Mouse (Mus musculus) adipocyte (in vitro differentiated cells): ENCODE results near the gene Map3k14.
"Not testable (repeated sequence)": the region's sequence is repeated elsewhere in the genome, so short reads cannot be mapped to it uniquely, and the experiment has no call there.

Experiments
- DNase-seq: peaks from one replicate; pipeline ENCODE4 v3.0.0-alpha.2; 2016; ENCODE audit warnings: low spot score

The Map3k14 gene

DNA sequence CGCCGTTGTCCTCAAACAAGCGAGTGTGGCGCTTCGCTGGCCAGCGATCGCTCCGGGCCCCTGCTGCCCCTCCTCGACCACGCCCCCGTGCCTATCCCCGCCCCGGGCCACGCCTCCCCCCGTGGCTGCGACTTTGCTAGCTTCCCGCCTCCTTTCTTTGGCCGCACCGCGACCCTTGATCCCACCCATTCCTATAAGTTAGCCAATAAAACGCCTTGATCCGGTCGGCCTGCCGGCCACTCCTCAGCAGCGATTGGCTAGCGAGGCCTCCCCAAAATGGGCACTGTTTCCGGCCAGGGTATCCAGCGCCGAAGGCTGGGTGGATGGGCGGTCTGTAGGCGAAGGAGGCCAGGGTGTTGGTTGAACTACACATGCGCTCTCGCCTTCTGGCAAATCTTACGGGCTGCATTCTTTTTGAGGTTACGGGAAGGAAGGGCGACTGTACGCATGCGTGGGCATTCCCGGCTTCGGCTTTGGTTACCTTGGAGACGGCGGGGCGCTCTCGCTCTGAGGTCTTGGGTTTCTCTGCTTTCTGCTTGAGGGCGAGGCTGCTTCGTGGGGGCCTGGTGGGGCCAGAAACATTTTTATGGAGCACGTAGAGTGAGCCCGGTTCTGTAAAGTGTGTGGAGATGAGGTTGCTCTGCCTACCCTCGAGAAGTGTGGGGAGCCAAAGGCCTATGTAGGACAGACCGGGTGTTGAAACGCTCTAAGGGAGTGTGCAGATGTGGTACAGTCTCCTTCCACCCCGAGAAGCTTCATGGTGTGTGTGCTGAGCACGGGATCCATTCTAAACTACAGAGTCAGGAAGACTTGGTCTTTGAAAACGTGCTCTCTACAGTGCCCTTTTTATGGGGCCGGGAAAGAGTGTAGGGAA is at the start of gene Map3k14:
Gene Map3k14, minus strand, starts transcription at position 127 of the 874 bp plus-strand sequence.
- peak; percentile 100 for DNase-seq

DNA sequence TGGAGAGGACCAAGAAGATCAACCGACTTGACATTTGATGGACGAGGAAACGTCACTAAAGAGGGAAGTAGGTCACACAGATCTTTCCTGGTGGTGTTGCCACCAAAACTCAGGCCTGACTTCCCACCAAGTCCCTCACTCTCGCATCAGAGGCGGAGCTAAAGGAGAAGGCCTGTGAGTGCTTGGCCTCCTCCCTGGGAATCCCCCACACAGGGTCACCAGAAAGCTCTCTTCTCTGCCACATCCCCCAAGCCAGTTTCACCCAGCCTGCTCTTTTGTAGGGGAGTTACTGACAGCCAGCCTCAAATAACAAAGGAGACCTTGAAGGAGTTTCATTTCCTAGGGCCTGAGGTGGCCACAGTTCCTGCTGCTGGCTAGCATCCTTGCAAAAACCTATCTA is 48.1 kb upstream of the Map3k14 start:
- DNase-seq, result no peak

DNA sequence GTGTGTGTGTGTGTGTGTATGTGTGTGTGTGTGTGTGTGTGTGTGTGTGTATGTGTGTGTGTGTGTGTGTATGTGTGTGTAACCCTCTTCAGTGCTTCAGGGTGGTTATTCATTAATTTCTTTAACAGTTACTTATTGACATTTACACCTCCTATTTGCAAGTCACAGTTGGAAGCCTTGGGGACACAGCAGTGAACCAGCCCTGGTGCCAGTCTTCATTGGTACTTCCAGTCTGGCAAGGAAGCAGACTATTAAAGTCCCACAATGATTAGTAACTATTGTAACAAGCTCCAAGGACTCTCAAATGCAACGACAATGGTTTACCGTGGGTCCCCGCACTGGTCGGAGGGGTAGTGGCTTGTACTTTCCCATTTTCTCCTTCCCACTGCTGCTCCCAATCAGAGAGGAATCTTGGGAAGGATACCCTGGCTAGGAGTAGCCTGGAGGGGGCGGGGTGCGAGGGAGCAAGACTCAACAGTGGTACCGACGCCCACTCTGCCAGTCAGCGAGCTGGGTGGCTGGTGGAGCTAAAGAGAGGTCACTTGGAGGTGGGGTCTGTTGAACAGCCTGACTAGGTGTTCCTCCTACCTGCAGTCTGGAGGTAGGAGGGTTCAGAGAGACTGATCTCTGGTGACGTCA is 47.6 kb upstream of the Map3k14 start:
- DNase-seq, result no peak

DNA sequence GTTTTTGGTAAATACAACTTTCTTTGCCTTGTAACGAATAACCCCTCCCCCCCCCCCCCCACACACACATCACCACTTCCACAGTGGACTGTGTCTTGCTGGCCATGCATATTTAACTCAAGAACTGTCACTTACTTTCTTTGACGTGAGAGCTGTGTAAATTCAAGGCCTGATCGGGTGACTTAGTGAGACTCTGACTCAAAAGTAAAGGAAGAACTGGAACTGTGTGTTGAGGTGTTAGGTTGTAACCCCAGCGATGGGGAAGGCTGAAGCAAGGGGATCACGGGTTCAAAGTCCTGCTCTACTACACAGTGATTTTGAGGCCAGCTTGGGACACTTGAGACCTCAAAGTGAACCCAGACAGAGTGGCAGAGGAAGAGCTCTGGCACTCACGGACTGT is 46.3 kb upstream of the Map3k14 start:
- no peak for DNase-seq

DNA sequence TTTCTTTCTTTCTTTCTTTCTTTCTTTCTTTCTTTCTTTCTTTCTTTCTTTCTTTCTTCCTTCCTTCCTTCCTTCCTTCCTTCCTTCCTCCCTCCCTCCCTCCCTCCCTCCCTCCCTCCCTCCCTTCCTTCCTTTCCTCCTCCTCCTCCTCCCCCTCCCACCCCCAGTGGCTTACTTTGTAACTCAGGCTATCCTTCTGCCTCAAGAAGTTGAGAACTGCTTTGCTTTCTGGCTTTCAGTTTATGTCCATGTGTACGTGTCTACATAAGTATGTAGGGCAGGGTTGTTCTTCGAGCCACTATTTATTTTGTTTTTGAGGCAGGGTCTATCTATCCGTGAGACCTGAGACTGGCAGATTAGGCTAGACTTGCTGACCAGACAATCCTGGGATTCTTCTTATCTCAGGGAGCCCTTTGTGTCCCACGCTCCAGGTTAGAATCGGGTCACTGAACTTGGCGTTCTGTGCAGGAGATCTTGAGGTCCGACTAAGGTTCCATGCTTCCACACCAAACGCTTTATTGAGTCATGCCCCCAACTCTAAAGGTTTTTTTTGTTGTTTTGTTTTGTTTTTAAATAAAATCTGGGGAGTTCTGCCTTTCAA is 45.5 kb upstream of the Map3k14 start:
- DNase-seq, result no peak

DNA sequence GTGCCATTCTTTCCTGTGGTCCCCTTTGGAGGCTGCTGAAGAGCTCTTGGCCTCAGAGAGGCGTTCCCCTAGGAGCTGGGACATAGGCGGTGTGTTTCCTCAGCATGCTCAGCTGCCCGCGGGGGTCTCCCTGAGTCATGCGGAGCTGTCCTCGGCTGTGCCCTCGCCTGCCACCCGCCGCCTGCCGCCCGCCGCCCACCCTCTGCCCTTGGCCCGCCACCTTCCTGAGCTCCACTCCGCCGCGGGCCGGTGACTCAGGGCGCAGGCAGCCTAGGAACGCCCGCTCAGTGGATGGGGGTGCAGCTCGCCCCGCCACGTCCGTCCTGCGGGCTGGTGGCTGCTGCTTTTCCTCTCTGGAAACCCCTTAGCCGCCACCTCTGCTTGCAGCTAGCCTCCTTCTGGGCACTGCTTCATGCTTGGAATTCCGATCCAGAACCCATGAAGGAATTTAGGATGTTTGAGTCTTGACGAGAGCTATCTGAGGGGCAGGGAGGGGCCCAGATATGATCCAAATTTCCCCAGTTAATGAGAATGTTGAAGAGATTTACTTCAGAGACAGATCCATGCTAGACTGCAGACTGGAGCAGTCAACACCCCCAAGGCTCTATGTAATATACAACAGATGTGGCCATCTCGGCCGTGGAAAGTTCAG is 44.8 kb upstream of the Map3k14 start:
- DNase-seq, result no peak

DNA sequence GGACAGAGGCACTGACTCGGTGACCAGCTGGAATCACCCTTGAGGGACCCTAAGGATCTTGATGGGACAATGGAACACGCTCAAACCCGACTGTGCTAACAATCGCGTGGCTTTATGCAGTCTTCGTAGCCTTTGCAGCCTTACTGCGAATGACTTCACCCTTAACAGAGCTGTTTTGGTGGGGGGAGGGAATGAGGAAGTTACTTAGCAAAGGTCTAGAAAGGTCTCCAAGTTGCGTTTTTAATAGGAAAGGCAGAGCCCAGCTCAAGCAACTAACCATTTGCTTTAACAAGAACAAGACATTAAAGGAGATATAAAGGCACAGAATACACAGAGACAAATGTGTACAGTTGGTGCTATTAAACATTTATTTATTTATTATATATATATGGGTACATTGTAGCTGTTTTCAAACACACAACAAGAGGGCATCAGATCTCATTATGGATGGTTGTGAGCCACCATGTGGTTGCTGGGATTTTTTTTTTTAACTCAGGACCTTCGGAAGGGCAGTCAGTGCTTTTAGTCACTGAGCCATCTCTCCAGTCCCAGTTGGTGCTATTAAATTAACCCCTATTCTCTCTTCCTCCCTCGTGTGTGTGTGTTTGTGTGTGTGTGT is 42.8 kb upstream of the Map3k14 start:
- no peak for DNase-seq

DNA sequence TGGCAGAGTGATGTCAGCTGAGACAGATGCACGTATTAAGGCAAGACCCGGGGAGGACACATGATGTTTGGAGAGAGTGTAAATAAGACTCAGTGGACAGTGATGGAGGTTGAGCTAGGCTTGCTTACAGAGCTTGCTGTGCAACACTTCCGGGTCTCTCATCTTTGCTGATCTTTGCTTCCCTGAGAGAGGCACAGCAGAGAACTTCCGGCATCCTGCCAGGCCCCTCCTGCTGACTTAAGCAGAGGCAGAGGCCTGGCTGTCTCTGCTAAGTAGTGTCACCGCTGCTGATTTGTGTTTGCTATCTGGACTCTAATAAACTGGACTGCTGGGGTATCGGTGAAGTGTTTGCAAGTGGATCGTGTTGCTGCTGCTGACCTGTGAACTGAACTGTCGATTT is 40.6 kb upstream of the Map3k14 start:
- DNase-seq, result no peak

DNA sequence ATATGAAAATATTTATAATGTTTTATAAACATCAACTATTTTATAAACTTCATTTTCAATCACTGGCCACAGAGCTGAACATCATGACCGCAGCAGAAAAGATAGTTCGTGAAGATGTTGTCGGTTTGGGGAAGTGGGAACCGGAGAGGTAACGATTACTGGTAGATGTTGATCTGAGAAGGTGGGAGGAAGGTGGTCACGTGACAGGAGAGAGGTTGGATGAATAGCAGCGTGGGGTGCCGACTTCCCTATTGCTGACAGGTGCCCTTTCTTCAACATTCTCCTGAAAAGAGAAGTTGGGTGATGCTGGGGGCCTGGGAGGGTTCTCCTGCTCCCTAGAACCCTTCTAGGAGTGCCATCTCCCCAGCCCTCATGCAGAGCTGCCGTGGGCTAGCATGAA is 37.3 kb upstream of the Map3k14 start:
- DNase-seq, result no peak

DNA sequence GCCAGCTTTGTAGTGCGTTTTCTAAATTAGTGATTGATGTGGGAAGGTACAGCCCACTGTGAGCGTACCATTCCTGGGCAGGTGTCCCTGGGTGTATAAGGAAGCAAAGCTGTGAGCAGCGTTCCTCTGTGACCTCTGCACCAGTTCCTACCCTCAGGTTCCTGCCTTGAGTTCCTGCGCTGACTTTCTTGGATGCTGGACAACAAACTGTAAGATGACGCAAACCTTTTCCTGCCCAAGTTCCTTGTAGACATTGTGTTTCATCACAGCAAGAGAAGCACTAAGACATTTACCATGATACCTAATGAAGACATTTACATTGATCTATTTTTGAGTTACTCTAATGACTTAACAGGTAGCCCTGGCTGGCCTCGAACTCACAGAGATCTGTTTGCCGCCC is 27.5 kb upstream of the Map3k14 start:
- peak; percentile 32 for DNase-seq

DNA sequence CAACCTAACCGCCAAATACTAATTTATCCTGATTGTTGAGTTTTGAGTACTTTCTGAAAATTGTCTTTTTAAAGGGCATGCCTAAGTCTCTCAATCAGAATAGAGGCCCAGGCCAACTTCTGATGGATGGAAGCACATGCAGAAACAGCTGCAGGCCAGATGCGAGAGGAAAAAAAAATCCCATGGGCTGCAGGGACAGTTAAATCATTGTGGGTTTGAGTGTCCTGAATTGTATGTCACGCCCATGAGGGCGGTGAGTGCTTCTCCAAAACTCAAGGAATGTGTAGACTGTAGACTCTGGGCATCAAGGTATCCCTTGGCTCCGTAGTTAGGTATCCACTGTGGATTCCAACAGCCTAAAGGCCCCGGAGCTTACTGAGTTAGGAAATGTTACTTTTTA is 26.8 kb upstream of the Map3k14 start:
- peak; percentile 24 for DNase-seq

DNA sequence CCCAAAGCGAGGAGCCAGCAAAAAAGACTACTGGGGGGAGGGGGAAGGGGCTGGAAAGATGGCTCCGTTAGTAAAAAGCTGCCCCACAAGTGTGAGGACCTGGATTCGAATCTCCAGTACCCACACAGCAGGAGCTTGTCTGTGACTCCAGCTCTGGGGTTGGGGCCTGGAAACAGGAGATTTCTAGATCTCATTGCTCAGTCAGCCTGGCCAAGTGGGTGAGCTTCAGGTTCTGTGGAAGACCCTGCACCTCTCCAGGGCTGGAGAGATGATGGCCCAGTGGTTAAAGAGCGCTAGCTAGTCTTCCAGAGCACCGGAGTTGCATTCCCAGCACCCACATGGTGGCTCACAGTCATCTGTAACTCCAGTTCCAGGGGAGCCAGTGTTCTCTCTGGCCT is 25.6 kb upstream of the Map3k14 start:
- no peak for DNase-seq

DNA sequence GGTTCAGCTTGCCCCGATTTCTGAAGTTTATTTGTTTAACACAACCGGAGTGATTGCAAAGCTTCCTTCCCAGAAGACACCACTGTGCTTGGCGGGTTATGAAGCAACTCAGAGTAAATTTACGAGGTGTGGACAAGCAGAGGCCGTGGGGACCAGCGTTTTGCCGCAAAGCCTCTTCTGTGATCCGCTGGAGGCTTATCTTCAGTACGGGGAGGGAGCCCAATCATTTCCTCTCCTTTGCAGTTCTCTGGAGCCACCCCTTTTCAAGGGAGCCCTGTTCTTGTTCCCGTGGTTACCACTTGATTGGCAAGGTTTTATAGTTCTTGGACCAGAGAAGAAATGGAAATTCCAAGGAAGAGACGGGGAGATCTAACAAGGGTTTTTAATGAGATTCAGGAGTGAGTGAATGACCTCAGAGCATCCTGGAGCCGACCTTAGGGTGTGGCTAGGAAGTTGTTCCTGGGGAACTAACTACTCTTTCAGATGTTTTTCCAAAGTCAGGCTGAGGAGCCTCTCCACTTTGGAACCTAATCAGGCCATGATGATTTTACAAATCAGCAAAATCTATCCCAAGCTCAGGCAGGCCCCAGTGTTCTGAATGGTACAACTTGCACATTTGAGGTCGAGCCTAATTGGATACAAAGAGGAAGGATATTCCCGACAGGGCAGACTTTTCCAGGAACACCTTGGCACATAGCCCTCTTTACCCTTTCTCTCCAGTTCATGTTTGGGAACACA is 25.0 kb upstream of the Map3k14 start:
- DNase-seq, result peak; percentile 93

DNA sequence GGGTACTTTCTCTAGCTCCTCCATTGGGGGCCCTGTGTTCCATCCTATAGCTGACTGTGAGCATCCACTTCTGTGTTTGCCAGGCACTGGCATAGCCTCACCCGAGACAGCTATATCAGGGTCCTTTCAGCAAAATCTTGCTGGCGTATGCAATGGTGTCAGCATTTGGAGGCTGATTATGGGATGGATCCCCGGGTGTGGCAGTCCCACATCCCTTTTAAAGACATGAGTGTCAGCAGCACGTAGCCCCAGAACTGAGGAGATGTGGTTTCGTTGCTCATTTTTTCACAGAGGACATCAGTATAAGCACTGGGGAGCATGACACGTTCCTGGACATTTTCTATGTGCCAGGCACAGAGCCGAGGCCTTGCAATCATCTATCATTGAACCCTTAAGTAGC is 23.6 kb upstream of the Map3k14 start:
- not testable (repeated sequence) for DNase-seq

DNA sequence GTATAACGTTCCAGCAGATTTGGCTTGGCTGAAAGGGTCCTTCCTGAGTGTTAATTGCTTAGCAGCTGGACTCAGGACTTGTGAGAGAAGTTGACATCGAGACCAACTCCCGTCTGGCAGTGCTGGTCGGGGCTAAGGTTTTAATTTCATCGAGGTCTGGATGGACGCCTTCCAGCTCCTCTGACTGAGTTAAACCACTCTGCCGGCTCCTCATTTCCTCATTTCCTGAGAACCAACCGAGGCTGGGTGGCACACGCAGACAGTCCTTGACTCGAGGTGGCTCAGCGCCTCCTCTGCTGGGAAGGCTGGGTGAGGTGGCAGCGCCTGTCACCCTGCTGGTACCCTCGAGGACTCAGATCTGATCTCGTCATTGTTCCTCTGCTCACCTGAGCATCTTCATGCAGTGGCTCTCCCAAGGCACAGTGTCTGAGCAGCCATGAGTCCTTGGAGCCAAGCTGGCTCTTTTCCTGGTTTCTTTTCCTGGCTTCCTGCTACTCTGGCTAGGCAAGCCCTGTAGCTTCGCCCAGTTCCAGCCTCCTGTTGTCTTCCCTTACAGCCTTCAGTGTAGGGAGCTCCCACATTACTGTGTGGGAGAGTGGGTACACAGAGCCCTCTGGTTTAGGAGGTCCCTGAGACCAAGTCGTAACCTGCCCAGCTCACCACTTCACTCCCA is 21.2 kb upstream of the Map3k14 start:
- DNase-seq, result peak; percentile 46

DNA sequence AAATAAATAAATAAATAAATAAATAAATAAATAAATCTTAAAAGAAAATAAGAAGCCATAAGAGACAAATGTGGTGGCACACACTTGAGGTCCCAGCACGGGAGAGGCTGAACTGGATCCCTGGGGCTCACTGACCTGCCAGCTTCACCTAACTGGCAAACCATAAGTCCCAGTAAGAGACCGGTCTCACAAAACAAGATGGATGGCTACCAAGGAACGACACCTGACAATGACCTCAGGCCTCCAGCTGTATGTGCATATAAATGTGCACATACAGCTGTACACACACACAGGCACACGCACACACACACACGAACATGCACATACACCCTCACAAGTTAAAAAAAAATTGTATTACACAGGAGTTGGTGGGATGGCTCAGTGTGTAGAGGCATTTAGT is 19.6 kb upstream of the Map3k14 start:
- DNase-seq, result no peak

DNA sequence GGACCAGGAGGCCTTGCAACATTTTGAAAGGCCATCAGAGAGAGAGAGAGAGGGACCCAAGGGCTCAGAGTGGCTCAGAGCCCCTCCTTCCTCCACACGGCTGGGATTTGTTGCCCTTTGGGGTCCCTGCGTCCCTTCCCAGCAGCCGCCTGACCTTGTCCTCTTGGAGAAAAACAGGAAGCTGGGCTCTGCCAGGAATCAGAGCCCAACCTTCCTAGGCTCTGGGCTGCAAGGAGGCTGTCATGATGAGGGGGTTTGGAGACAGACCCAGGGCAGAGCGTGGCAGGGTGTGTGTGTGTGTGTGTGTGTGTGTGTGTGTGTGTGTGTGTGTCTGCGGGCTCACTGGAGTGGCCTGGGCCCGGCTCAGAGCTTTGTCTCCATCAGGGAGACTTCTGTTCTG is 18.7 kb upstream of the Map3k14 start:
- DNase-seq, result no peak

DNA sequence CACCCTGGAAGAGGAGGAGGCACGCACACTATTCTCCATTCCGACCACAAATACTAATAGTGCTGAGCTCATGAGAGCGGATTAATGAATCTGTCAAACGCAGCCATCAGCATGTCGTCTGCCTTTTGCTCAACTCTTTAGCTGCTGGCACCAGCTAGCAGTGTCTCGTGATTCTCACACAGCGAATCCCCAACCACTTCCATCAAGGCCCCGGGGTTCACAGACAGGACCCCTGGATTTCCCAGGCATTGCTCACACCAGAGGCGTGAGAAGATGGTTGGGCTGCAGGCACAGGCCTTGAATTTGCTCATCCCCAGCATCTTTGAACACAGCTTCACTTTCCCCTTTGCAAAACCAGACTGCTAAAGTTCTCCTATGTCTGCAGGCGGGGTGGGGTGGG is 18.0 kb upstream of the Map3k14 start:
- no peak for DNase-seq

DNA sequence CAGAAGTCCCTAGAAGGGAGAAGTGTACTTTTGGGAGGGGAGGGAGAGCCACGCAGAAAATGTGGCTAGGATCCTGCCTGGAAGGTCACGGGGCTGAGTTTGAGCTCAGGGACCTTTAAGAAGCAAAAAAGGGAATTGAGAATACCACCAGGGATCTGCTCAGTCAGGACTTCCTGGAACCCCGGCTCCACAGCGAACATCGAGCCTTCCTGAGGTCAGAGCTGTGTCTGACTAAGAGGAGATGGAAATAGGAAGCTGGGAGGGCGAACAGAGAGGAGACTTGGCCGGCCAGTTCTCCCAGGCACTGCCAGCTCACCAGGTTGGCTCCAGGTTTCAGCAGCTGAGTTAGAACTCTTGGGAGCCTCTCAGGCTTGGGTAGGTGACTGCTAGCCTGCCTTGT is 14.5 kb upstream of the Map3k14 start:
- no peak for DNase-seq

DNA sequence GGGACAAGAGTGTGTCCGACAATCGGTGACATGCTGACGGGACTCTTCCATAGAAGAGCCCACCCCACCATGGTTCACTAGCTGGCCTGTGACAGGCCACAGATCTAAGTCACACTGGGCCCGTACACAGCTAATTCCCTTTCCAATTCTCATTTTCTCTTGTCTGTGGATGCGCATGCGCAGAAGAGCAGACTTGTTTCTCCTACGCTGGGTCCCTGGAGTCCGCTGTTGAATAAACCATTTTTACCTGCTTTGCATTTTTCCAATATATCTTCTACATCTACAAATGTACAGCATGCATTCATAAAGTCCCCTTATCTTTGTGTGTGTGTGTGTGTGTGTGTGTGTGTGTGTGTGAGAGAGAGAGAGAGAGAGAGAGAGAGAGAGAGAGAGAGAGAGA is 9.2 kb upstream of the Map3k14 start:
- no peak for DNase-seq

DNA sequence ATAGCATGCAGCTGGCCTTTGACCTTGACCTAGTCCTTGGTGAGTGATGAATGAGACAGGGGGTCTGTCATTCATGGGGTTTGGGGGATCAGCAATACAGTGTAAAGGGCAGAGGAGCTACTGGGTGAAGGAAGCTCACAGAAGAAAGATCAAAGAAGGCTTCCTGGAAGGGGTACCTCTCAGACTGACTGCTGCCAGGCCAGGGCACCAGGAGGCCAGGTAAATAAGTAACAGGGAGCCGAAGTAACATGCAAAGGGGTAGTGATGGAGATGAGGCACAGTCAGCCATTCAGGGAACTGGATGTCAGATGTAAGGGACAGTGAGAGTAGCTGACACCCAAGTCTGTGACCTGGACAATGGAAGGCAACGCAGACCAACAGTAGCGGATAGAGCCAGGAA is 5.6 kb upstream of the Map3k14 start:
- DNase-seq, result no peak
